In the genomic region with DNA sequence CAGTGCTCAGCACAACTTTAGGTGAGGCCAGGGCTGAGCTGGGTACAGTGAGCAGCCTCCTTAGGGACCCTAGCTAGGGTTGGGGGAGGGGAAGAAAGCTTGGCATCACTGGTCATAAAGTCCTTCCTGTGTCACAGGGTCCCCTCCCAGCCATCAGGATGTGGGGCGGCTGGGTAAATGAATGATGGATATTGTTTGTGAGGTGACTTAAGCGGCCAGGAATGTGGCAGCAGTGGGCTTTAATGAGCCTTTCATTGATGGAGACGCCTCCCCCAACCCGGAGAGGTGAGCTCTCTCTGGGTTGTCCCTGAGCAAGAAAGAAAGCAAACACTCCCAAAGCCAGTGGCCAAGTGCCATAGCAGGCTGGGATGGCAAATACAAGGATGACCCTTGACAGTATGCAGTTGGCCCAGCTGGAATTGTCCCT, we compare ENCODE assay signal across 10 mouse cellular contexts. TPM values are rescaled to one million over a fixed set of nuclear protein-coding genes. Genes with fewer than 3 reads are reported as not detected.
DNase-seq lines count a peak whose midpoint lies in the region; TF ChIP-seq lines count a peak whose summit lies in the region.
"Had no signal": no experiment of that assay in that cellular context is flagged by ENCODE, and none has a peak within 500 bp of the region (broad histone marks: within the 10 kb centered on the region; RNA-seq: fewer than 3 reads in every experiment).

No protein-coding gene starts in this region.

- H3K27me3 ChIP-seq in kidney, adult 2 months (replicated peaks; ENCODE audit: control insufficient read depth, insufficient read depth, low read length) = no peaks in the 10 kb centered on the region
- H3K27me3 ChIP-seq: CH12.LX had no signal

- H3K4me1 ChIP-seq in kidney, adult 2 months (ENCODE audit: control insufficient read depth, insufficient read depth, low read length) = peaks cover 72% of the 10 kb centered on the region

- TF ChIP-seq CTCF in gastrocnemius, adult 2 months (IDR thresholded peaks at IDR 0.05) = no peak
- TF ChIP-seq CTCF in kidney, adult 2 months (conservative IDR thresholded peaks at IDR 0.05; ENCODE audit: insufficient read depth, insufficient read length, low read depth, low read length) = no peak

- intact Hi-C loops in gastrocnemius, adult 2 months (cut with DNase I) = loop anchor here (5.0 kb wide), 1 partner anchor 38 kb away; the partner anchor contains the start of gene Actn4

- TF ChIP-seq POLR2A in kidney, adult 2 months (IDR thresholded peaks at IDR 0.05; ENCODE audit: low read depth, low read length) = no peak

- H3K27ac ChIP-seq in gastrocnemius, adult 2 months = peak overlapping the region; percentile 94
- H3K27ac ChIP-seq in kidney, adult 2 months (ENCODE audit: insufficient read depth, low read depth, low read length) = peak overlapping the region; percentile 97

- no peaks in the 10 kb centered on the region for H3K36me3 ChIP-seq in kidney, adult 2 months (ENCODE audit: control insufficient read depth, insufficient read depth, low read length)

- DNase-seq in gastrocnemius, adult 2 months = peak; percentile 54
- no peak for DNase-seq in gastrocnemius, adult 18-20 months (ENCODE audit: low spot score)
- DNase-seq in forelimb bud, embryonic 11.5 days (ENCODE audit: low read depth, low spot score) = peak; percentile 84
- DNase-seq in kidney, adult 2 months = peak; percentile 76
- DNase-seq in lung, postnatal 4 days = peak; percentile 68 to 77
- no peak for DNase-seq in cerebellum, adult 9-10 months
- DNase-seq in adrenal gland, adult 18-20 months (ENCODE audit: low spot score in 2 of 2) = no peak
- DNase-seq in frontal cortex, postnatal 36 days (ENCODE audit: low spot score in 2 of 2) = no peak

- peak overlapping the region; percentile 39 for H3K4me3 ChIP-seq in gastrocnemius, adult 2 months
- H3K4me3 ChIP-seq in kidney, adult 2 months (ENCODE audit: insufficient read depth, low read depth, low read length) = no peak overlapping the region

- WGBS in kidney, adult 2 months = 10% methylated on average over 4 of the region's 4 CpGs

RNA-seq across cellular contexts. Expression of gene Actn4, which starts 38.3 kb away (rescaled TPM):
- 10 to 100 TPM; 27.1 to 40.2 TPM for total RNA-seq in gastrocnemius, adult 2 months (2021)
- total RNA-seq in gastrocnemius, adult 18-20 months (2021) = 10 to 100 TPM; 29.6 to 46.1 TPM
- 340 and 367 TPM in 2 replicates for polyA plus RNA-seq in kidney, adult 2 months (2012; rRNA removed)
- total RNA-seq in adrenal gland, adult 18-20 months (2021) = 100 to 1,000 TPM; 197 to 233 TPM

RNA-seq across cellular contexts. Expression of gene Capn12, which starts 42.7 kb away (rescaled TPM):
- total RNA-seq in gastrocnemius, adult 2 months (2021) = under 1 TPM; 0.15 to 0.28 TPM
- total RNA-seq in gastrocnemius, adult 18-20 months (2021) = under 1 TPM; 0.09 TPM
- 0.11 and 0.24 TPM in 2 replicates for polyA plus RNA-seq in kidney, adult 2 months (2012; rRNA removed)
- total RNA-seq in adrenal gland, adult 18-20 months (2021) = under 1 TPM; 0.16 to 0.17 TPM
- total RNA-seq: hematopoietic stem cell, adult 5-6 weeks had no signal

RNA-seq across cellular contexts. Expression of gene Eif3k, which starts 57.8 kb away (rescaled TPM):
- total RNA-seq in gastrocnemius, adult 2 months (2021) = 100 to 1,000 TPM; 122 to 141 TPM
- 100 to 1,000 TPM; 128 TPM for total RNA-seq in gastrocnemius, adult 18-20 months (2021)
- 321 and 343 TPM in 2 replicates for polyA plus RNA-seq in kidney, adult 2 months (2012; rRNA removed)
- 100 to 1,000 TPM; 227 to 253 TPM for total RNA-seq in adrenal gland, adult 18-20 months (2021)

RNA-seq across cellular contexts. Expression of gene Map4k1, which starts 58.0 kb away (rescaled TPM):
- under 1 TPM; 0.25 to 0.33 TPM for total RNA-seq in gastrocnemius, adult 2 months (2021)
- total RNA-seq in gastrocnemius, adult 18-20 months (2021) = under 1 TPM; 0.24 to 0.59 TPM
- polyA plus RNA-seq in kidney, adult 2 months (2012; rRNA removed) = 2.3 and 6.2 TPM in 2 replicates
- 1 to 10 TPM in 1 of 2 experiments, under 1 TPM in 1; 0.96 to 2.4 TPM for total RNA-seq in adrenal gland, adult 18-20 months (2021)

Comparison
In these comparisons a context has a peak if more than half of its experiments do, and no peak if none do; other contexts are left out.
1. DNase-seq: peak in gastrocnemius, adult 2 months (single experiment), forelimb bud, embryonic 11.5 days (single experiment), kidney, adult 2 months (single experiment) and lung, postnatal 4 days (2 of 2); none in gastrocnemius, adult 18-20 months (single experiment), cerebellum, adult 9-10 months (single experiment), adrenal gland, adult 18-20 months (0 of 2) and frontal cortex, postnatal 36 days (0 of 2).
2. RNA of gene Actn4, which starts 38.3 kb away (total RNA-seq): 197 to 233 TPM in adrenal gland, adult 18-20 months; 29.6 to 46.1 TPM in gastrocnemius, adult 18-20 months and 27.1 to 40.2 TPM in gastrocnemius, adult 2 months; every median in the first group is over 4 times any median in the second.